Mouse (Mus musculus) thymus, adult 2 months (tissue): ENCODE measurements around the gene Ranbp17. TPM values are rescaled to one million over a fixed set of nuclear protein-coding genes. Genes with fewer than 3 reads are reported as not detected.

Experiments
- DNase-seq: peaks from one replicate; pipeline ENCODE4 v3.0.0; 2021
- H3K27ac ChIP-seq: fragments of 200-500 bp; 2 replicates; pipeline ENCODE4 v1.5.1; 2012; ENCODE audit warnings: low read length, control low read depth; ENCODE audit not compliant: control insufficient read depth, insufficient read depth
- H3K27me3 ChIP-seq: fragments of 200-500 bp; 2 replicates; pipeline ENCODE4 v1.6.1; 2012; ENCODE audit warnings: mild to moderate bottlenecking, low read length, moderate library complexity, mixed read lengths; ENCODE audit not compliant: control insufficient read depth, insufficient read depth
- H3K36me3 ChIP-seq: fragments of 200-500 bp; 2 replicates; pipeline ENCODE4 v1.6.1; 2012; ENCODE audit warnings: mild to moderate bottlenecking, low read length, moderate library complexity; ENCODE audit not compliant: control insufficient read depth, insufficient read depth
- H3K4me1 ChIP-seq: fragments of 200-500 bp; replicated peaks from 2 replicates; pipeline ENCODE4 v1.6.1; 2012; ENCODE audit warnings: low read length; ENCODE audit not compliant: control insufficient read depth, insufficient read depth
- H3K4me3 ChIP-seq: fragments of 200-500 bp; 2 replicates; pipeline ENCODE4 v1.5.1; 2012; ENCODE audit warnings: mild to moderate bottlenecking, low read length, control low read depth, moderate library complexity; ENCODE audit not compliant: control insufficient read depth, insufficient read depth
- CTCF ChIP-seq: fragments of 200-500 bp; IDR thresholded peaks from 2 replicates; pipeline ENCODE4 v1.5.1; 2012; ENCODE audit warnings: mild to moderate bottlenecking, control low read depth, low read length, moderate library complexity, borderline replicate concordance; ENCODE audit not compliant: control insufficient read depth, poor library complexity, insufficient read depth; ENCODE audit errors: extremely low read depth
- POLR2A ChIP-seq: fragments of 200-500 bp; IDR thresholded peaks from 2 replicates; pipeline ENCODE4 v1.6.1; 2012; ENCODE audit warnings: mild to moderate bottlenecking, low read length, control low read depth, moderate library complexity; ENCODE audit not compliant: control insufficient read depth, poor library complexity, insufficient read depth; ENCODE audit errors: extremely low read depth
- WGBS: fragments of 180-500 bp; shearing (Covaris S2); methylation state at CpG from one replicate; pipeline ENCODE4 v1.1.7; 2018; 5-methylcytosine and 5-hydroxymethylcytosine counted together
- polyA plus RNA-seq: library from polyadenylated mRNA; depleted of rRNA; stranded (reverse); fragments of >200 nt; gene quantifications from 2 replicates; pipeline ENCODE4 v1.2.3, GENCODE M21; 2012

Ranbp17 gene
- polyA plus RNA-seq, 1 experiment: 0.30 TPM

- WGBS: 96% methylated on average over 3 of the region's 3 CpGs
- Histone ChIP-seq H3K36me3 (no peaks in the 10 kb centered on the region), H3K4me3 (no peak overlapping the region), H3K27me3 (no peaks in the 10 kb centered on the region), H3K27ac (no peak overlapping the region), H3K4me1 (no peaks in the 10 kb centered on the region)
- TF ChIP-seq CTCF: no peak
- no peak for TF ChIP-seq POLR2A
- no peak for DNase-seq
Measured at GRCm38 (mm10) chr11:33335616-33336015, 177.9 kb downstream of the Ranbp17 start.

GRCm38 (mm10) chr11:33332137-33332536, 181.4 kb downstream of the Ranbp17 start:
- 85% methylated on average over 5 of the region's 5 CpGs for WGBS
- H3K27ac ChIP-seq: no peak overlapping the region
- TF ChIP-seq POLR2A (no peak), CTCF (no peak)

GRCm38 (mm10) chr11:33319006-33319611, 194.4 kb downstream of the Ranbp17 start:
- H3K27me3 ChIP-seq: no peaks in the 10 kb centered on the region
- no peaks in the 10 kb centered on the region for H3K4me1 ChIP-seq
- H3K27ac ChIP-seq: no peak overlapping the region
- no peak for DNase-seq
- TF ChIP-seq POLR2A (no peak), CTCF (no peak)
- no peaks in the 10 kb centered on the region for H3K36me3 ChIP-seq
- H3K4me3 ChIP-seq: no peak overlapping the region
- 98% methylated on average over 7 of the region's 7 CpGs for WGBS

More at GRCm38 (mm10) chr11:33332137-33332536, 181.4 kb downstream of the Ranbp17 start:
- H3K27me3 ChIP-seq: no peaks in the 10 kb centered on the region
- no peaks in the 10 kb centered on the region for H3K36me3 ChIP-seq
- H3K4me3 ChIP-seq: no peak overlapping the region
- DNase-seq: no peak
- no peaks in the 10 kb centered on the region for H3K4me1 ChIP-seq

DNA sequence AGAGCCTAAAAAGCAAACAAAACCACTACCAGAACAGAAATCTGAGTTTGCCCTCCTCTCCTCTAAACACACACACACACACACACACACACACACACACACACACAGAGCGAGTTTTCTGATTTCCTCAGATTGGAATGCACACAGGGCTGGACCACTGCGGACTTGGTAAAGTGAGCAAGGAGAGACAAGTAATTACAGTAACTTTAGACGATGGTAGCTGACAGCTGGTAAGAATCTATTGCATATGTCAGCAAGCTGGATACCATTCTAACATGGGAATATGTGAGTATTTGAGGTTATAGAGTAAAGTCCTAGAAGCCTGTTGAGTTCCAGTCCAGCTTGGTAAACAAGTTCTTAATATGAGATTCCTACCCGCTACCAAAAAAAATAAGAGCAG, 204.0 kb downstream of the Ranbp17 start:
- DNase-seq: no peak
- H3K4me1 ChIP-seq: no peaks in the 10 kb centered on the region
- H3K4me3 ChIP-seq: no peak overlapping the region
- no peaks in the 10 kb centered on the region for H3K27me3 ChIP-seq
- H3K27ac ChIP-seq: no peak overlapping the region
- no peak for TF ChIP-seq CTCF
- no peak for TF ChIP-seq POLR2A
- no peaks in the 10 kb centered on the region for H3K36me3 ChIP-seq
- 94% methylated on average over 4 of the region's 4 CpGs for WGBS

DNA sequence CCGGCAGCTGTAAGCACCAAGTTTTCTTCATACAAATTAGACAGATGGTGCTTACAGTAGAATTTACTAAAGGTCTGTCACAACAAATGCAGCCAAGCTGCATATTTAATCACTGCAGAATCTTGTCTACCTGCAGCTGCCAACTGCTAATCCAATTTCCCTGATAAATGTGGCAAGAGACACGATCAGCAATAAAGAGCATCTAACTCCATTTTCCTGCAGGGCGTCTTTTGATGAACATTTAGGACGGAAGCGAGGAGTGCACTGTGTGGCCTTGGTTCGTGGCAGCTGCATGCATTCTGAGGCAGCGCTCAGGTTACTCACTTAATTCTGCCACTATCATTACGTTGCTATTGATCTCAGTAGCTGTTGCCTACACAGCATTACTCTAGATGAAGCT, 212.7 kb downstream of the Ranbp17 start:
- 90% methylated on average over 8 of the region's 8 CpGs for WGBS
- TF ChIP-seq CTCF: no peak
- TF ChIP-seq POLR2A: no peak
- no peaks in the 10 kb centered on the region for H3K27me3 ChIP-seq
- no peaks in the 10 kb centered on the region for H3K36me3 ChIP-seq
- no peak overlapping the region for H3K27ac ChIP-seq
- H3K4me1 ChIP-seq: no peaks in the 10 kb centered on the region
- no peak overlapping the region for H3K4me3 ChIP-seq
- no peak for DNase-seq

GRCm38 (mm10) chr11:33299371-33299770, 214.2 kb downstream of the Ranbp17 start:
- H3K36me3 ChIP-seq: no peaks in the 10 kb centered on the region
- H3K27ac ChIP-seq: no peak overlapping the region
- no peak for DNase-seq
- H3K4me1 ChIP-seq: no peaks in the 10 kb centered on the region
- 89% methylated on average over 11 of the region's 11 CpGs for WGBS
- TF ChIP-seq CTCF (no peak), POLR2A (no peak)
- H3K27me3 ChIP-seq: no peaks in the 10 kb centered on the region
- no peak overlapping the region for H3K4me3 ChIP-seq

DNA sequence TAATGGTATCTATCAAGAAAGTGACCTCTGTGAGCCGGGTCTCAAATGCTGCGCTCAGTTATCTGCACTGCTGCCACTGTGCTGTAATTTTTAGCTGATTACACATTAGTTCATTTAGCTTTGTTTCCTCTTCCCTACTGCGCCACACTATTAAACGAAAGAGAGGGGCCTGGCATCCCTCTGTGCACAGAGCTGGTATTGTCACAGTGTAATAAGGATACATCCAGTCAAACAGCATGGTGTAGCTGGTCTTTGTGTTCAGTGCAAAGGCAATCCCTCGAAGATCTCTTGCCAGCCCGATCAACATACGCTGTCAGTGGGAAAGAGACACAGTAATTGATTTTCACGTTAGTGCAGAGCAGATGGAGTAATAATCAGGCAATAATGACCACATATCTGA, 216.4 kb downstream of the Ranbp17 start:
- Histone ChIP-seq H3K27ac (no peak overlapping the region), H3K4me1 (no peaks in the 10 kb centered on the region), H3K27me3 (no peaks in the 10 kb centered on the region), H3K4me3 (no peak overlapping the region), H3K36me3 (no peaks in the 10 kb centered on the region)
- no peak for DNase-seq
- 96% methylated on average over 8 of the region's 8 CpGs for whole genome bisulfite sequencing
- TF ChIP-seq POLR2A (no peak), CTCF (no peak)
